Mouse (Mus musculus): ENCODE measurements around the gene Gm7030. TPM values are rescaled to one million over a fixed set of nuclear protein-coding genes. Genes with fewer than 3 reads are reported as not detected.
"Not testable (repeated sequence)": the region's sequence is repeated elsewhere in the genome, so short reads cannot be mapped to it uniquely, and the experiment has no call there.

Gene Gm7030
- total RNA-seq (2022), result under 1 TPM in 2 of 4 experiments, not detected in 2; 0.34 to 0.38 TPM

- not testable (repeated sequence) for DNase-seq (ENCODE audit: low spot score)
These were observed at the start of gene Gm7030 for GRCm38 (mm10) chr17:36128968-36129817. Gene Gm7030 (minus strand): TSS chr17:36129425.

GRCm38 (mm10) chr17:36178938-36179337 is 49.7 kb upstream of the Gm7030 start:
- DNase-seq (ENCODE audit: low spot score), result not testable (repeated sequence)

- DNase-seq (ENCODE audit: low spot score), result not testable (repeated sequence)
These were observed 46.9 kb upstream of the Gm7030 start for GRCm38 (mm10) chr17:36176132-36176531.

GRCm38 (mm10) chr17:36170287-36170814 is 41.1 kb upstream of the Gm7030 start:
- DNase-seq (ENCODE audit: low spot score), result no peak

- no peak for DNase-seq (ENCODE audit: low spot score)
These were observed 40.5 kb upstream of the Gm7030 start for GRCm38 (mm10) chr17:36169753-36170152.

- DNase-seq (ENCODE audit: low spot score), result not testable (repeated sequence)
These were observed 39.9 kb upstream of the Gm7030 start for GRCm38 (mm10) chr17:36169094-36169493.

- no peak for DNase-seq (ENCODE audit: low spot score)
These were observed 38.9 kb upstream of the Gm7030 start, which contains the start of gene Gm8909 for GRCm38 (mm10) chr17:36168039-36168652. Gene Gm8909 (minus strand): TSS chr17:36168537.

- no peak for DNase-seq (ENCODE audit: low spot score)
These were observed 38.2 kb upstream of the Gm7030 start for GRCm38 (mm10) chr17:36167306-36168038.

- DNase-seq (ENCODE audit: low spot score), result not testable (repeated sequence)
These were observed 37.7 kb upstream of the Gm7030 start for GRCm38 (mm10) chr17:36166901-36167300.

GRCm38 (mm10) chr17:36161129-36162051 is 32.2 kb upstream of the Gm7030 start:
- no peak for DNase-seq (ENCODE audit: low spot score)

- DNase-seq (ENCODE audit: low spot score), result not testable (repeated sequence)
These were observed 29.0 kb upstream of the Gm7030 start for GRCm38 (mm10) chr17:36158264-36158663.

GRCm38 (mm10) chr17:36157782-36158181 is 28.6 kb upstream of the Gm7030 start:
- not testable (repeated sequence) for DNase-seq (ENCODE audit: low spot score)

GRCm38 (mm10) chr17:36154271-36155149 is 25.3 kb upstream of the Gm7030 start:
- no peak for DNase-seq (ENCODE audit: low spot score)

- DNase-seq (ENCODE audit: low spot score), result not testable (repeated sequence)
These were observed 22.0 kb upstream of the Gm7030 start for GRCm38 (mm10) chr17:36151200-36151599.

GRCm38 (mm10) chr17:36148468-36148867 is 19.2 kb upstream of the Gm7030 start:
- DNase-seq (ENCODE audit: low spot score), result not testable (repeated sequence)

GRCm38 (mm10) chr17:36146937-36147336 is 17.7 kb upstream of the Gm7030 start:
- DNase-seq (ENCODE audit: low spot score), result not testable (repeated sequence)

- DNase-seq (ENCODE audit: low spot score), result not testable (repeated sequence)
These were observed 16.6 kb upstream of the Gm7030 start for GRCm38 (mm10) chr17:36145861-36146156.

- DNase-seq (ENCODE audit: low spot score), result no peak
These were observed 16.1 kb upstream of the Gm7030 start for GRCm38 (mm10) chr17:36145111-36145860.

- not testable (repeated sequence) for DNase-seq (ENCODE audit: low spot score)
These were observed 7.1 kb upstream of the Gm7030 start for GRCm38 (mm10) chr17:36136299-36136848.

Data from heart, adult 8-10 months (tissue).